Mouse (Mus musculus): Measurements from ENCODE around the gene Aspscr1.

DNA sequence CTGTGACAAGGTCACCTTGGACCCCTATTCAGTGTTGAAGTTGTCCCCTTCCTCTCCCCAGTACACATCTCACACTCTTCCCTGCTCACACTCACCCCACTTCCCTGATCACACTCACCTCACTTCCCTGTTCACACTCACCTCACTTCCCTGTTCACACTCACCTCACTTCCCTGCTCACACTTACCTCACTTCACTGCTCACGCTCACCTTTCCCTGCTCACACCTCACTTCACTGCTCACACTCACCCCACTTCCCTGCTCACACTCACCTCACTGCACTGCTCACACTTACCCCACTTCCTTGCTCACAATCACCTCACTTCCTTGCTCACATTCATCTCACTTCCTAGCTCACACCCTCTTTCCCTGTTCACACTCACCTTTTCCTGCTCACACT, 58.6 kb downstream of the Aspscr1 start:
- TF ChIP-seq CTCF (IDR thresholded peaks at IDR 0.05; ENCODE audit: insufficient read depth, low read length) = 0 out of 2 replicates have a peak, but pooled peaks have one; percentile 14
- TF ChIP-seq POLR2A (IDR thresholded peaks at IDR 0.05; ENCODE audit: borderline replicate concordance, extremely low read depth, low read depth, low read length) = peak; percentile 89; the same call in 1 of the 2 replicates
